Mouse (Mus musculus) embryonic facial prominence, embryonic 14.5 days (tissue): ENCODE data around the gene Fggy. TPM values are rescaled to one million over a fixed set of nuclear protein-coding genes. Genes with fewer than 3 reads are reported as not detected.
A peak's percentile ranks its signal among the peaks of the same experiment; 100 is the strongest.

Experiments used
- ATAC-seq: fragments of 200-750 bp; cut with Nextera tagmentation; 2 replicates; pipeline ENCODE4 v1.8.0; 2017; ENCODE audit warnings: low read depth, moderate number of reproducible peaks, moderate TSS enrichment
- DNase-seq: peaks from one replicate; pipeline ENCODE4 v3.0.0-alpha.2; 2015; ENCODE audit warnings: low spot score
- H3K27ac ChIP-seq: fragments of 300-500 bp; sonication (generic); replicated peaks from 2 replicates; pipeline ENCODE4 v1.5.1; 2014; ENCODE audit warnings: low read depth, mild to moderate bottlenecking, low read length, moderate library complexity
- H3K27me3 ChIP-seq: fragments of 300-500 bp; sonication (generic); replicated peaks from 2 replicates; pipeline ENCODE4 v1.6.1; 2014; ENCODE audit warnings: low read length; ENCODE audit not compliant: control insufficient read depth, insufficient read depth
- H3K36me3 ChIP-seq: fragments of 300-500 bp; sonication (generic); 2 replicates; pipeline ENCODE4 v1.6.1; 2014; ENCODE audit warnings: low read length, mixed read lengths; ENCODE audit not compliant: control insufficient read depth, insufficient read depth
- H3K4me1 ChIP-seq: fragments of 300-500 bp; sonication (generic); 2 replicates; pipeline ENCODE4 v1.6.1; 2014; ENCODE audit warnings: antibody characterized with exemption, low read length; ENCODE audit not compliant: control insufficient read depth, insufficient read depth
- H3K4me2 ChIP-seq: fragments of 300-500 bp; sonication (generic); 2 replicates; pipeline ENCODE4 v1.6.1; 2014; ENCODE audit warnings: low read depth, mild to moderate bottlenecking, low read length, moderate library complexity, mixed read lengths
- H3K4me3 ChIP-seq: fragments of 300-500 bp; sonication (generic); 2 replicates; pipeline ENCODE4 v1.5.1; 2014; ENCODE audit warnings: low read depth, mild to moderate bottlenecking, low read length
- H3K9ac ChIP-seq: fragments of 300-500 bp; sonication (generic); 2 replicates; pipeline ENCODE4 v1.6.1; 2014; ENCODE audit warnings: low read depth, mild to moderate bottlenecking, low read length, moderate library complexity, mixed read lengths
- H3K9me3 ChIP-seq: fragments of 300-500 bp; sonication (generic); 2 replicates; pipeline ENCODE4 v1.6.1; 2016; ENCODE audit warnings: low read length; ENCODE audit not compliant: control insufficient read depth
- WGBS: fragments of 180-500 bp; shearing (Covaris S2); extraction: QIAGEN DNeasy Blood & Tissue Kit; methylation state at CpG from one replicate; pipeline ENCODE4 v1.1.7; 2014; 5-methylcytosine and 5-hydroxymethylcytosine counted together
- polyA plus RNA-seq: library from polyadenylated mRNA; unstranded; fragments of >200 nt; fragmentation: Nextera tagmentation; extraction: Ambion mirVana; gene quantifications from 2 replicates; pipeline ENCODE4 v1.2.1, GENCODE M21; 2014

Fggy gene
- polyA plus RNA-seq, 1 experiment from 2014 or later, result 8.8 TPM

- H3K27ac ChIP-seq, result no peak overlapping the region
- H3K4me1 ChIP-seq, result no peaks in the 10 kb centered on the region
- H3K9ac ChIP-seq, result no peak overlapping the region
- no peak overlapping the region for H3K4me2 ChIP-seq
- no peaks in the 10 kb centered on the region for H3K36me3 ChIP-seq
- ATAC-seq, result no peak
- no peaks in the 10 kb centered on the region for H3K27me3 ChIP-seq
- H3K4me3 ChIP-seq, result no peak overlapping the region
- WGBS, result 35% methylated on average over 1 of the region's 1 CpGs
- H3K9me3 ChIP-seq, result no peaks in the 10 kb centered on the region
- DNase-seq, result peak; percentile 26
Observed at GRCm38 (mm10) chr4:95947896-95948295, 390.6 kb downstream of the Fggy start.

- Histone ChIP-seq H3K27me3 (no peaks in the 10 kb centered on the region), H3K4me3 (no peak overlapping the region), H3K4me1 (no peaks in the 10 kb centered on the region), H3K36me3 (no peaks in the 10 kb centered on the region), H3K9me3 (no peaks in the 10 kb centered on the region), H3K4me2 (no peak overlapping the region), H3K9ac (no peak overlapping the region), H3K27ac (no peak overlapping the region)
- ATAC-seq (no peak), DNase-seq (no peak)
Observed at GRCm38 (mm10) chr4:95953328-95953727, 396.0 kb downstream of the Fggy start.

DNA sequence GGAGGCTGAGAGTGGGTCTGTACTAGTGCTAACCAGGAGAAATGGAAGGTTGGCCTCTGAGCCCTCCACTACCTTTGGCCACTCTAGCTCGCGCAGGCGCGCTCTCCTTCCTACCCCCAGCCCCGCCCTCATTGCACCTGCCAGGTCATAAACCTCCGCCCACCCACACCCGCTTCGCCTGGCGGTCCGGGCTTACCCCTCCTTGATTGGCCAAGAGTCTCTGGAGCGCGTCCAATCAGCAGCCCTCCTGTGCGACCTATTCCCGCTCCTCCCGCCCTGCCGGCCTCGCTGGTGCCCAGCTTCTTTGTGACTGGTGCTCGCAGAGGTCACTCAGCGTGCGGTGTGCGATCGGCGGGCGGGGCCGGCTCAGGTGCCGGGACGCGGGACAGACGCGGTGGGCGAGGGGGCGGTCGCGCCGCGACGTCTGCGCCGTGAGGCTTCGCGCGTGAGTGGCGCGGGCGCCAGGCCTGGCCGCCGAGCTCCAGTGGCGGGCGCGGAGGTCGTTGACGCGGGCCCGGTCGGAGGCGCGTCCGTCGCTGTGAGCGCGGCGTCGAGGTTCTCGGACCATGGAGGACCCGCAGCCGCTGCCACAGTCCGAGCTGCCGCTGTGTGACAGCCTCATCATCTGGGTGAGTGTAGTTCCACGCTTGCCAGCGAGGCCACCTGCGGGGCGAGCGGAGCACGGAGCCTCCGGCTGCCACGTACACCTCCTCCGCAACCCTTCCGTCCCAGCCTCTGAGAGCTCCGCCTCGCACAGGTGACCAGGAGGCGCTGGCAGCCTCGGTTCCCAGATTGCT lies 409.8 kb downstream of the Fggy start, which contains the start of gene Hook1:
Gene Hook1 (plus strand): TSS at position 313 of the 797 bp plus-strand sequence.
- Histone ChIP-seq H3K27me3 (0 out of 2 replicates have a peak, but pooled peaks cover 5% of the 10 kb centered on the region), H3K27ac (no peak within 1 kb of the TSS; the same call in 1 of the 2 replicates), H3K9me3 (no peaks in the 10 kb centered on the region), H3K9ac (peak within 1 kb of the TSS; percentile 70), H3K36me3 (no peaks in the 10 kb centered on the region), H3K4me1 (no peaks in the 10 kb centered on the region; the same call in 1 of the 2 replicates), H3K4me3 (peak within 1 kb of the TSS; percentile 65), H3K4me2 (peak within 1 kb of the TSS; percentile 90)
- DNase-seq (peak; percentile 97), ATAC-seq (peak; percentile 100)
- WGBS, result under 1% methylated on average over 38 of the region's 82 CpGs
